Mouse (Mus musculus): ENCODE results near the gene Prkch.

Gene Prkch

DNA sequence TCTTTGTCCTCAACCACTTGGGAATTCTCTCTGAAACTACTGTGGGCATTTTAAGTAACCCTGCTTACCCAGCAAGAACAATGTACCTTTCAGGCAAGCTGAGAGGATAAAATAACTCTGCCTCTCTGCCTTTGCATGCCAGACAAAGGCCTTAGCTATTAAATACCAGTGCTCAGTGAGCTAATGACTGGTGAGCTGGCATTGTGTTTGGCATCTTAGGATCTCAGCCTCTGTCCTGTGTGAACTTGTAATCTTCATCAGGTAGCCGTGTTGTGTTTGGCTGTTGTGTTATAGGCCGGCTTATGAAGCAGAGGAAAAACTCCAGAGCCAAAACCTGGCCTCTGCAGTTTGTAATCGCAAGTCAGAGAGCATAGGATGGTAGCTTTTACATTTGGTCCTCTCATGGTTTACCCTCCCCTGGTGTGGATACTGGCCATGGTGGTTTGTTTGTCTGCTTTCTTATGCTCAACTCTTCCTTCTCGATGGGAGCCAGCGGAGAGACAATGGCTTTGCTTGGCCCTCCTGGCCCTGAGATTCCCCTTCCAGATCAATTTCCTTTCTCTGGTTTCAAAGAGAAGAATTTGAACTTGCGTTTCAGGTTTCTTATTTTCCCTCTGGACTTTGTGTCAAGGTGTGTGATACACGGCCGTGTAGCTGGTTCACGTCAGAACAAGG, 170.0 kb downstream of the Prkch start:
- DNase-seq (ENCODE audit: low spot score in 2 of 2), result no peak

DNA sequence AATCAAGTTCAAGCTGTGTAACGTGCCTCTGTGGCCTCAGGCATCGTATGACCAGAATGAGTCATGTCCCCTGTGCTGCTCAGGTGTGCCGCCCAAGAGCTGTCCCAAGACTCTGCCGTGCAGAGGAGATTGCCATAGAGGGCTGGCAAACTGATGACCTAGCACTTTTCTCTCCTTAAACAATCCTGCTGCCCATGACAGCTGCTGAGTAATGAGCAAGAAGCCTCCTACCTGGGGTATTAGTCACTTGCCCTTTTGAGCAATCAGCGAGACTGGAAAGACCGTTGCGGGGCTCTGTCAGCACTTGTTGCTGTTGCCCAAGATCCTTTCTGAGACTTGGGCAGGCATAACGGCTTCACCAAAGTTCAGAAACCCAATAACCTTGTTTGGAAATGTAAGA, 171.1 kb downstream of the Prkch start:
- DNase-seq (ENCODE audit: low spot score in 2 of 2), result no peak

DNA sequence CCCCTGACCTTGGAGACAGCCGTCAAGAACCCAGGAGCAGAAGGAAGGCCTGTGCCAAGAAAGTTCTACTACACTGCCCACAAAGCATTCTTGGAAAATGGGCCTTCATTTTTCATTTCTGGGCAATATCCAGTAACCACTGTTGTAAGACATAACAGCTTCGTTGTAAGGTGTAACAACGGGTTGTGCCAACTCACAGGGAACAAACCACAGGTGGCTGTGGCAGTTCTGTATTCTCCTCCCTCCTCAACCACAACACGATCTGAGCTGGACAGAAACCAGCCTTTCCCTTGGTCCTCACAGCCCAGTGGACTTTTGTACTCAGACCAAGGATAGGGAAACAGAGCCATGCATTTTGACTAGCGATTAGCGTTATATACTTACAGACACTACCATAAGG, 171.9 kb downstream of the Prkch start:
- no peak for DNase-seq (ENCODE audit: low spot score in 2 of 2)

DNA sequence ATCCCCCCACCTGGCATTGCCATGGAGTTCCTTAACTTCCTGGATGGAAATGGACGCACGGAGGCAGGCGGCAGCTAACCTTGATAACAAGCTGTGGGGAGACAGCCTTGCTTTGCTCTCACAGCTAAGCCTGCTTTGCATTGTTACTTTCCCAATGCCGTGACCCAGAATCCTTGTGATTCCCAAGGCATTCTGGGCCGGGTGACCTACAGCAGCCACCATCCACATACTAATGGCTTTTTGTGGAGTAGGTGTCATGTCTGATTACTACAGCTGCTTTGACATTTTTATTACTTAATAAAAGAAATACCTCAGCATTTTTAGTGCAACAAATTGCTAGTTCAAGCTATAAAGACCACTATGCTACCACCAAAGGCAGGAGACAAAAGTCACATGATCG, 177.4 kb downstream of the Prkch start:
- no peak for DNase-seq (ENCODE audit: low spot score in 2 of 2)

DNA sequence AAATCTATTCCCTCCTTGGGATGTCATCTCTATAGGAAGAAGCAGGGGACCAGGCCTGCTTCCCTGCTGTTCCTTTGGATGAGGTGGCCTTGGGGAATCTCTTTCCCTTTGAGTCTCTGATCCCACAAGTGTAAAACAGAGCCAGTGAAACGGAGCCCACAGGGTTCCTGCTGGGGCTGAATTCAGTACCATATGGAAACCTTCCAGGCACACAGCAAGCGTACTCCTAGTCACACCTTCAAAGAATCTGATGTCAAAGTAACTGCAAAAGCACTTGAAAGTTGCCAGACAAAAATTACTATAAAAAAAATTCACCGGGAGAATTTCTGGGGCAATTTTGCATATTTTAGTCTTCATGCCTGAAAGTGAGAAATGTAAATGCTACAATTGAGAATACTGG, 178.2 kb downstream of the Prkch start:
- DNase-seq (ENCODE audit: low spot score in 2 of 2), result no peak

DNA sequence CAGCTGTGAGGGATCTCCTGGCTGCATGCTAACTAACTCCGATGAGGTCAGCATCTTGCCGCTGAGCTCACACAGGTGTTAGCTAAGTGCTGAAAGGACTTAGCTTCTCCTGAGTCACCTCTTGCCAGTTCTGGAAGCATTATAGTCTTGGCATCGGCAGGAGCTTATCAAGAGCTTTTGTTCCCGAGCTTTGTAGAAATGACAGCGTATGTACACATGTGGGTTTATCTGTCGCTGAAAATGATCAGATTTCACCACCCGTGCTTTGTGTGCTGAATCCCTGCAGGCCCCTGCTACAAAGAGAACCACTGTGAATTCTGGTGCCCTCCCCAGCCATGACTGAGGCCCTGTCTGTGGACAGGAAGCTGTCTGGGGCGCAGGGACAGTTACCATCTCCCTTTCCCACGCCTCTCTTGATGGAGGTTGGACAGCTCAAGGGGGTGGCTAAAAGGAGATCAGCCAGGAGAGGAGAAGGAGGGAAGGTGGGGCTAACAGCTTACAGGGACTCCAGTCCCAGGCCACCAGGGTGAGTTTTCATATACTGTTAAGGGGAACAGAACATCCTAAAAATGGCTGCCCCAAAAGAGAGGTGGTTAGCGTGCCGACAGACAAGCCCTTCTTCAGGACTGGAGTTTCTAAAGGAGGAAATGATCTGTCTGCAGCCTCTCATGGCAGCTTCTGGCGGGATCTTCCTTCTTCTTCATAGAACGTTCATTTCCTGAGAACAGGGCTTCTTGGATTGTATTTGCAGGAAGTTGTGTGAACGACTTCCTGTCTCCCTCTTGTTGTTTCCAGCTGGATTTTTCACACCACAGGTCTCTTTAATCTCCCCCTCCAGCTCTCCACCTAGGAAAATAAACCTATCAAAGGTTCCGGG, 180.3 kb downstream of the Prkch start:
- no peak for DNase-seq (ENCODE audit: low spot score in 2 of 2)

DNA sequence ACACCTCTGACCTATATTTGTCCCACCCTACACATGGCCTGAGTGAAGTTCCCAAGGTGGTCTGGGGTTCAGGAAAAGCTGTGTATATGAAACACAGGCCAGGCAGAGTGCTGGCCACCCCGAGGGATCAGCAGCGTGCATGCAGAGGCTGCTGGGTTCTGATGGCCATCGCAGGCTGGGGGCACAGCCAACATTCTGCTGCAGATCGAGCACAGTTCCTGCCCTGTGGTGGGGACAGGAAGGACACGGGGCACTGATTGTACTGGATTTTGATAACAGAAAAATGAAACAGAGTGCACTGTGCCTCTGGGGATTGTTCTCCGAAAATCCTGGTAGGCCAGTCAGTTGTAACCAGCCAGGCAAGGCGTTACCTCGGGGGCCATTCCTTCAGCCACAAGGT, 181.6 kb downstream of the Prkch start:
- DNase-seq (ENCODE audit: low spot score in 2 of 2), result no peak

DNA sequence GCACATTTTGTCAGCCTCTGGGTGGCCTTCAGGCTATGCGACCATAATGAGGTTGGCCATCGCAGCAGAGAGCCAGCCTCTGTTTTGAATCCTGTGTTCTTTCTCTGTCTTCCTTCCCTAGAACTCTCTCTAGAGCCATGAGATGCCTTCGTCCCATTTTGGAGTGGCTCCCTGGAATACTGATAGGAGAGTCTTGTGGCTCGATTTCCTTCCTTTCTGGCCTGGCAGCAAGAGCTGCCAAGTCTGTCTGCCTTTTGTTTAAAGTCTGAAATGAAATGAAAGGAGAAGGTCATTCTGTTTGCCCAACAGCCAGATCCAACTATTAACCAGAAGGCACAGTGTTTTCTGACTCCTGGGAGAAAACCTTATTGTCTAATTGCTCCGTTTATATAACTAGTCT, 184.2 kb downstream of the Prkch start:
- no peak for DNase-seq (ENCODE audit: low spot score in 2 of 2)

DNA sequence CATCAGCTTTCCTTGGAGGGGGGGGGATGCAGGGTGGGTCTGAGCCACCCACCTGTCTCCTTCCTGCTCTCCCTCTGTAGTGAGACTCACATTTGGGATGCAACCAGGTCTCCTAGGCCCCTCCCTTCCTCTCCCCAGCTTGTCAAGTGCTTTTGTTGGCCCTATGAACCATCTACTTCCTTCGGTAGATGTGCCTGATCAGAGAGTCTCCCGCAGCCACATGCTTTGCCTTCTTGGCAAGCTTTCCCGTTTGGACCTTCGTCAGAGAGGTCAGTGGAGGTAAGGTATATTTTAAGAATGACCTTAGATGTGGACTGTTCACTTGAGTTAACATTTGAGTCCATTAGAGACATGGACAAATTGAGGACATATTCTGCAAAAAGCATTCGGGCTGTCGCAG, 184.9 kb downstream of the Prkch start:
- DNase-seq (ENCODE audit: low spot score in 2 of 2), result no peak

DNA sequence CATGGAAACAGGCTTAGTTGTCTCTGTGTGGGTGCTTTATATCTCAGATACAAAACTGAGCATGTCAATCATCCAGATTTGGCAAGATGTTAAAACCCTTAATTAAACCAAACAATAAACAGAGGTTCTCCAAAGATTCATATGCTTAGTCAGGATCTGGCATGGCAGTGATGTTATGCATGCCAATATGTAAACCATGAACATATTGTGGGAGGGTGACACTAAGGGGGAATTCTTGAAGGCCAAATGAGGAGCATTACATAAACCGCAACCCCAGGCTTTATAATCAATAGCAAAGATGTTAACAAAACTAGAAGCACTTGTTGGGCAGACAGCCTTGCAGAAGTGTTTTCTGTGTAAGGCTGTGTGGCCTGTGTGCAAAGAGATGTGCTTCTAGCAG, 186.2 kb downstream of the Prkch start:
- DNase-seq (ENCODE audit: low spot score in 2 of 2), result no peak

DNA sequence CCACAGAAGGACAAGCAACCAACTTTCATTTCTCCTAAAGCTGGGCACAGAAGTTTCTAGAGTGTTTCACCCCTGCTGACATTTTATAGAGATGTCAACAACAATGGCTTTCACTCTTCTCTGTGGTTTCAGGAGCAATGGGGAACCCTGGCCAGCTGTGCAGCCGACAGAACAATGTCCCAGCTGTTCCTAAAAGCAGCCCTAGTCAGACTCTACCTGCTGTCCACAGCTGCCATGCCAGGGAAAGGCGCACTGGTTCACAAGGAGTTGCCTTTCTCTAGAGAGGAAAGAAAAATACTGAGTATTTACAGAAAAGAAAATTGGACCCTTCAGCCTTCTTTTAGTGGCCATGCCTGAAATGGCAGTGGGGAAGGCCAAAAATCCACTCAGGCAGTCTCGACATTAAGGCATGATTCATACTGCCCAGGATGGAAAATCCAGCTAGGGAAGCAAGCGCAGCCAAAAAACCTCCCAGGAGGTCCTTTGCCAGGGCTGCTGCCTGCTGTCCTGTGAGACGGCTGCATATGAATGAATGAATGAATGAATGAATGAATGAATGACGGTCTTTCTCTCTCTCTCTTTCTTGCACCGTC, 190.3 kb downstream of the Prkch start:
- no peak for DNase-seq (ENCODE audit: low spot score in 2 of 2)

DNA sequence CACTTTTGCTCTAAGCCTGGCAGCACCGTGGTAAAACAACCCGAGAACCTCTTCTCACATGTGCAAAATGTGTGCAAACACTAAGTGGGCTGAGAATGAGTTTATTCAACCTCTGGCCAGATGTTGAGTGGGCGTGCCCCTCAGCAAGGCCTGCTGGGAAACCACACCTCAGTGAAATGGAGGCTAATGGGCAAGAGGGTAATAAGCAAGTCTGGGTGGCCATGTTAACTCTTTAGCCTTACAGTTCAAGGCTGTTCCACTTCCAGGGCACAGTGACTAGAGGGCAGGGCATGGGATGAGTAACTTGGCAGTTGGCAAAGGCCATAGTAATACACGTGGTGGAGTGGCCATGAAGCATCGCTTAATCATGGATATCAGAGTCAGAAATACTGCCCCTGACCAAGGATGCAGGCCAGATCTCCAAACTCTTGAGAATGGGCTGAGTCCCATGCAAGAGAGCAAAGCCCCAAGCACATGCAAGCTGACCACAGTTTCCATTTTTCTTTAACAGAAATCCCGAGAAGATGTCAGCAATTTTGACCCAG, 191.9 kb downstream of the Prkch start:
- DNase-seq (ENCODE audit: low spot score in 2 of 2), result no peak

DNA sequence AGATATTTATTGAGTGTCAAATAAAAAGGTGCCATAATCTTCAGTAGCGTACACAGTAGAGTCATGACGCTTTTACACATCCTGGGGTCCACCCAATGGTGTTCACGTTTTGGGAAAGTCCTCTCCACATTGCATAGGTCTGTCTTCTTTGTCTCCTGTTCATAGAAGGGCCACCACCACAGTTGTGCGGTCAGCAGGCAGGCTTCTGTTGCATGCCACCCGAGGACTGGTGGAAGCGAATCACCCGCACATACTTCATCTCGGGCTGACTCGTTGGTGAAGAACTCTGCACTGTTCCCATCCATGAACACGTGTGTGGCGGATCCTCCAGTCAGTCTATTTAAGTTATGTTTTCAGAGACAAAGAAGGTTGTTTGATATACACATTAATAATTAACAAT, 193.1 kb downstream of the Prkch start:
- DNase-seq (ENCODE audit: low spot score in 2 of 2), result no peak

DNA sequence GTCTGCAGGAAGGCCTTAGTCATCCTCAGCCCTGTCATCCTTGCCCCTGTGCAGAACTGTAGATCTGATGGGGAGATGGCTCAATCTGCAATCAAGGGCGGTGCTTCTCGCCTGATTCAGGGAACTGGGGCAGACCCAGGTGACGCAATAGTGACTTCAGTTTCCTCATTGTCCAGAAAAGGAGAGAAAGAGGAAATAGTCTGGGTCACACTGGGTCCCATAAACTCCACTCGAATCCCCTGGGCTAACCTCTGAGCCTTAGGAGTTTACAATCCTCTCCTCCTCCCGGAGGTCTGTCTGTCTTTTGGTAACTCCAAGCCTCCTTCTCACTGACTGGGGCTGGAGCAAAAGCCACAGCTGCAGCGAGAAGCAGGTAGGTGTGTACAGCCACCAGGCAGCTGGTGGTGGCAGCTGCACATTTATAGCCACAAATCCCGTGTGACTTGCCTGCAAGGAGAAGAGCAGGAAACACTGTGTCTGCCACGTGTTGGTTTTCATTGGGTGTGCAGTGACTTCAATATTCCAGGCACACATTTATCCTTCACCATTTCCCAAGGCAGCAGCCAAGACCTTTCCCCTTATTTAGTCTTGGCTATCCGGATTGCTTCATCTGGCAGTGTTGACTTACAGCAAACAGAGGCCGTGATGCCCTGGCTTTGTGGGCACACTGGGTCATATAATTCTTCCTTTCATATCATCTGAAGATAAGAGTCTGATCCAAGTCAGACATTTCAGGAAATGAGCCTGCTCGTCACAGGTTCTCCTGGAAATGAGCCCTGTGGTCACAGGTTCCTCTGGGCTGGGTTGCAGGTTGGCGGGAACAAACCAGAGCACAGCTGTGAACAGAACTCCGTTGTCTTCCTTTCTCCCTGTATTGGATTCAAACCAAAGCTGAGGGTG, 195.0 kb downstream of the Prkch start:
- peak; percentile 20 to 35 for DNase-seq (ENCODE audit: low spot score in 2 of 2)

DNA sequence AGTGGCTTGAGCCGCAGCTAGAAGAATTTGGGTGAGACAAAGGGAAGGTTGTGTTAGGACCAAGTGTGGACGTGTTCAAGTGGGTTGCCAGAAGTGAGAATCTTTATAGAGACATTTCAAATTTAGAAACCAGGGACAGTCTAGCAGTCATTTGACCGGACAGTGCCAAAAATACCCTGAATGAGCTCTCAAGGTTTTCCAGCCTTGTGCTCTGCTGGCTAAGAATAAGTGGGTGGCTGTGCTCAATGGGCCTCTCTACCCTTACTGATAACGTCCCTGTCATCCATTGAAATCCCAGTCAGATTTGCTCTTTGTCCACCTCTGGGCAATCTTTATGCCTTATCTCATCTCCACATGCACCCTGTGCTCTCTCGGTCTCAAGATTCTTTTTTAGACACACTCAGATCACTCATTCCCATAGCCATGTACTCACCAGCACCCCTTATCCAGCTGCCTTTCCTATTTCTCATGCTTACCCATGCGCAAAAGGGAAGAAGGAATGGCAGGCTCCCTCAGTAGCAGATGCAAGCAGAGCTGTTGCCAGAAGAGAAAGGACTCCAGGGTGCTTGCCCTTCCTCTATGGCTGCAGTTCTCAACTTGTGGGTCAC, 196.9 kb downstream of the Prkch start:
- no peak for DNase-seq (ENCODE audit: low spot score in 2 of 2)

DNA sequence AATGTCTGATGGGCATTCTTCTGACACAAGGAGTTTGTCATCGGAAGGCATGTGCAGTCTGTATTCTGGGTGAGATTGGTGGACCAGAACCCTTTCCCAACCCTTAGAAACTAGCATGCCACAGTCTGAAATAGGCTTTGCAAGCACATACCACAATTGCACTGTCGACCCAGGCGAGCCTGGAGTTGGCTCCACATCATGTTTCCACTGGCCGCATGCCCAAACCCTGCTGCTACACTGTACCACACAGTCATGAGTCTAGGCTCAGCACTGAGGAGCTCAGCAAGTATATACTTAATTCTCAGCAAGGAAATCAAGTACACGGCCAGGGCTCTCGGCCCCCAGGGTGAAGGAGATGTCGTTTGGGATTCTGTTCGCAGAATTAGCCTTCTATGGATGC, 202.3 kb downstream of the Prkch start:
- DNase-seq (ENCODE audit: low spot score in 2 of 2), result peak in 1 of 2 experiments; percentile 23

DNA sequence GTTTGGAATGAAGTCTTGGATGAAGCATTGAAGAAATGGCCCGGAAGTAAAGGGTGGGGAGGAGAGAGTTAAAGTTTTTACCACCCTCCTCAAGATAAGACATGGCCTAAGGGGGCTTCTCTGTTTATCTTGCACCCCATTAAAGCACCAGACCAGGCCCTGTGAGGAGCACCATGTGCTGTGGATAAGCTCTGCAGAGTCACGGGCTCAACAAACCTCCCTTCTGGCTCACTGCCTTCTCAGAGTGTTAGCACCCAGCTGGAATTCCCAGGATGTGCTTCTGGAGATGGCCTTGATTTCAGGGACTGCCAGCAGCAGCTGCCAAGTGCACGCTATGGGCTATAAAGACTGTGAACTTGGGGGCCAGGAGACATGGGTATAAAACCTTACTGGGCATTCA, 204.3 kb downstream of the Prkch start:
- no peak for DNase-seq (ENCODE audit: low spot score in 2 of 2)

DNA sequence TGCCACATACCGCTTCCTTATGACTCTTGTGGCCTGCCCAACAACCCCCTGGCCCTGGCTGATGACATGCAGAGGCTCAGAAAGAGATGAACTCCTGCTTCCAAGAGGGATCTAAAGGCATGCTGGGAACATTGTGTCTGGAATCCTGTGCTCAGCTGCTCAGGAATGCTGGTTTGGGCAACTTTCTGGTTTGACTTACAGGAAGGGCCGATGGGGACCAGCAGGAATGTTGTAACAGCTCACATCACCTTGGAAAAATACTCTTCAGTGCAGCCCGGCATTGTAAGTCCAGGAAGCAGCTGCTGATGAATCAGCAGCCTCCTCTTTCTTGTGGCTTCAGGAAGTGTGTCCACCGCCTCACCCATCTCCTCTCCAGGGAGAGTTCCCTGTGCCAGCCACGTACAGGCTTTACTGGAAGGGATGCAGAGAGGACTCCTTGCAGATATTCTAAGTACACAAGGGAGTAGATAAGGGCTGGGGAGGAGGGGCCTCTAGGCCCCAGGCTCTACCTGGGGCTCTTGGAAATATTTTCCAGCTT, 206.0 kb downstream of the Prkch start:
- no peak for DNase-seq (ENCODE audit: low spot score in 2 of 2)

DNA sequence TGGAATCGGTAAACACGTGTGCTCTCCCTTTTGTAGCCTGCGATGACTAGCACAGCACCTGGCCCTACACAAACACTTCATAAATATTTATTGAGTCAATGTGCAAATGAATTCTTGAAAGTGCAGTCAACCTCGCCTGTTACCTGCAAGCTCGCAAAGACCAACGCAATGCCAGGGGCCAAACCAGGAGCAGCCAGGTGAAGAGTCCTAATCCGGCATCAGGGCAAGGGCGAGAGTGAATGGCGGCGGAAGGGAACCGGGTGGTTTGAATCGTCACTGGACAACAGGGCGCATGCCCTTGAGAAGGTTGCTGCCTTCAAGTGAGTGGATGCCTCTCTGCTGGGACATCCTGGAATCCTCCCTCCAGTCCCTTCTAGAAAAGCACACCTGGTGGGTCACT, 208.6 kb downstream of the Prkch start:
- no peak for DNase-seq (ENCODE audit: low spot score in 2 of 2)

DNA sequence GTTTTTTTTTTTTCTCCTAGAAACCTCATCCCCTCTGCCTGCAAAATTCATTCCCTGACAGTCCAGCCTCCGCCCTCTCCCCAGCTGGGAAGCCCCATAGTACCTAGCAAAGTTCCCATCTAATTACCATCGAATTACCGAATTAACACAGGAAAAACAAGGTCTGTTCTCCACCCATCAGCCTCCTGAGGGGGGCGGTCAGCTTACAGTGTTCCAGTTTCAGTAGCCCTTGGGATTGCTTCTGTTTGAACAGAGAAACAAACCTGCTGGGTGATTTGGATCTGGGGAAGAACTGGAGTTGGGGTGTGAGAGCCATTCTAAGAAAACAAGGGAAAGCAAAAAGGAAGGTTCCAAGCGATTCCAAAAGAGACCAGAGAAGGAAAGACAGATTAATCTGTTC, 209.1 kb downstream of the Prkch start:
- DNase-seq (ENCODE audit: low spot score in 2 of 2), result no peak

Data from spleen, postnatal 10 days (tissue).